Mouse (Mus musculus): ENCODE results near the gene Zfp113.
"Not testable (repeated sequence)": the region's sequence is repeated elsewhere in the genome, so short reads cannot be mapped to it uniquely, and the experiment has no call there.

Gene Zfp113

GRCm38 (mm10) chr5:138137935-138138549 lies 17.5 kb downstream of the Zfp113 start:
- in situ Hi-C loops (cut with MboI), result no loop called here

- in situ Hi-C loops (cut with MboI), result no loop called here
These were observed 18.3 kb downstream of the Zfp113 start for GRCm38 (mm10) chr5:138137257-138137656.

- in situ Hi-C loops (cut with MboI), result no loop called here
These were observed 23.0 kb downstream of the Zfp113 start for GRCm38 (mm10) chr5:138132425-138133064.

- in situ Hi-C loops (cut with MboI), result no loop called here
These were observed 37.5 kb downstream of the Zfp113 start for GRCm38 (mm10) chr5:138118041-138118440.

GRCm38 (mm10) chr5:138117199-138118015 lies 38.1 kb downstream of the Zfp113 start:
- in situ Hi-C loops (cut with MboI), result no loop called here

- in situ Hi-C loops (cut with MboI), result no loop called here
These were observed 39.0 kb downstream of the Zfp113 start, which contains the start of gene Zscan21 for GRCm38 (mm10) chr5:138116255-138117198. Zscan21 (plus strand) TSS chr5:138116903.

- in situ Hi-C loops (cut with MboI), result not testable (repeated sequence)
These were observed 45.6 kb downstream of the Zfp113 start for GRCm38 (mm10) chr5:138109847-138110396.

- in situ Hi-C loops (cut with MboI), result no loop called here
These were observed 48.4 kb downstream of the Zfp113 start for GRCm38 (mm10) chr5:138107130-138107529.

DNA sequence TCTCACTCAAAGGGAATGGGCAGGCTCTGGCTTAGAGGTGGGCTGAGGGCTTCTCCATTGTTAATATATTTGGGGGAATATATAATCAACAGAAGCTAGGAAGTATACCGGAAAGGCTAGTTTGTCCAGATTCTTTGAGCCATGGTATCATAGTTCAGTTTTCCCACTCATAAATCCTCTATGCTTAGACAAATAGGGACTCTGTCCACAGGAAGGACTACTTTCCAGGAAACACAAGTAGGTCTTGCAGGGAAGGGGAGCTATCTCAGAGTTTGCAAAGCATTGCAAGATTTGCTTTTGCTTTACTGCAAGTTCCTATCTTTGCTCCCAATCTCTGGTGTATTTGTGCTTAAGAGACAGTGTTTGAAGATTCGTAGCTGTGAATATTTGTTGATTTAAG lies 50.6 kb downstream of the Zfp113 start:
- in situ Hi-C loops (cut with MboI), result no loop called here

DNA sequence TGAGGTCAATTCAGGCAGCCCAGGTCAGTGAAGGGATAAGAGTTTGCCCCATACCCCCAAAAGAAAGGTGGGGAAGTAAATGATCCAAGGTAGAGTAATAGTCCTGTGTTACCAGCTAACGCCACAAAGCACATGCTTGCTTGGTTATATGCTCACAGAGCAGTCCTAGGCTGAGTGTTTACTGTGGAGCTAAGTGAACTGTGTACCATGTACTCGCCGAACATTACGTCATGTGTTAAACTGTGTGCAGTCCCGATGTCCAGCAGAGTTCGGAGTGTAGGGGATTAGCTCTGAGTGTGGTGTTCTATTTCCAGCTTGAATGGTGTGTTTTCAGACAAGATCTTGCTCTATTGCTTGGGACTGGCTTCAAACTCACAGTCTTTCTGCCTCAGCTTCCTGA lies 61.1 kb downstream of the Zfp113 start:
- in situ Hi-C loops (cut with MboI), result no loop called here

DNA sequence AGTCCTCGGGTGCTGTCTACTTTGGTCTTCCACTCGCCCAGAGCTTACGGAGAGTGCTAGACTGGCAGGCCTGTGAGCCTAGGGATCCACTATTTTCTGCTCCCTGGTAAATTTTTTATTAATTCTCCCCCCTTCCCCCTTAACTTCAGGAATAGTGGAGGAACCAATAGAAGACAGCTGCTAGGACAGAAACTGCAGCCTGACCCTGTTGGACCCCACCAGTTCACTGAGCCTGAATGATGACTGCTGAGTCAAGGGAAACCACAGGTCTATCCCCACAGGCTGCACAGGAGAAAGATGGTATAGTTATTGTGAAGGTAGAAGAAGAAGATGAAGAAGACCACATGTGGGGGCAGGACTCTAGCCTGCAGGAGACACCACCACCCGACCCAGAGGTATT lies 62.8 kb downstream of the Zfp113 start:
- in situ Hi-C loops (cut with MboI), result no loop called here

GRCm38 (mm10) chr5:138090737-138091136 lies 64.8 kb downstream of the Zfp113 start:
- in situ Hi-C loops (cut with MboI), result no loop called here

GRCm38 (mm10) chr5:138090271-138090670 lies 65.3 kb downstream of the Zfp113 start:
- in situ Hi-C loops (cut with MboI), result no loop called here

All from mature B cell (primary cell).